Mouse (Mus musculus) heart, adult 2 months (tissue): ENCODE measurements around the gene A4galt.

ENCODE experiments used
- CTCF ChIP-seq: fragments of 200-600 bp; IDR thresholded peaks from 2 replicates; pipeline ENCODE4 v1.8.1; 2022; ENCODE audit warnings: antibody characterized with exemption, mild to moderate bottlenecking, moderate library complexity
- EP300 ChIP-seq: fragments of 200-500 bp; IDR thresholded peaks from 2 replicates; pipeline ENCODE4 v1.6.1; 2011; ENCODE audit warnings: low read depth, low read length, control low read depth; ENCODE audit not compliant: insufficient read depth
- POLR2A ChIP-seq: fragments of 200-500 bp; IDR thresholded peaks from 2 replicates; pipeline ENCODE4 v1.6.1; 2011; ENCODE audit warnings: mild to moderate bottlenecking, low read depth, low read length, control low read depth; ENCODE audit not compliant: insufficient read depth

- TF ChIP-seq CTCF (peak; percentile 46), POLR2A (no peak), EP300 (no peak)
Measured at GRCm38 (mm10) chr15:83298810-83299209, 47.2 kb upstream of the A4galt start.
